Mouse (Mus musculus): ENCODE results near the gene Olfr576.

DNA sequence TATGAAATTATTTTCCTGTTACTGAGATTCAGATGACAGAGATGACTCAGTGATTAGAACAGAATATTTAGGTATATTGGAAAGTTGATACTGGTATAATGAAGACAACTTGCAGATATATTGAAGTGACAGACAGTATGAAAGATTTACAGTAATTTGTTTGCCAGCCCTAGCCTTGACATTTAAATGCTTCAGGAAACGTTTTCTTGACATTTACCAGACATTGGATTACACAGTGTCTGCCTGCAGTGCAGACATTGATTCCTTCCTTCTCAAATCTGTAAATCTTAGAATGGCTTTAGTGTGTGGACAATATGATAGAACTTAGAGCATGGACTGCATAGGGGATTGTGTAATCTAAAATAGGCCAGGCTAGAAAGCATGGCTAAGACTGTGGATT lies 47.2 kb upstream of the Olfr576 start:
- TF ChIP-seq CTCF (IDR thresholded peaks at IDR 0.05; ENCODE audit: borderline replicate concordance, extremely low read depth, insufficient read depth, insufficient read length) (no peak), POLR2A (IDR thresholded peaks at IDR 0.05; ENCODE audit: borderline replicate concordance, extremely low read depth, insufficient read depth, insufficient read length, poor library complexity, severe bottlenecking) (no peak)
